Mouse (Mus musculus): ENCODE results near the gene Slc16a5. TPM values are rescaled to one million over a fixed set of nuclear protein-coding genes. Genes with fewer than 3 reads are reported as not detected.

Gene Slc16a5
- total RNA-seq, 4 experiments from 2014 or later = not detected

DNA sequence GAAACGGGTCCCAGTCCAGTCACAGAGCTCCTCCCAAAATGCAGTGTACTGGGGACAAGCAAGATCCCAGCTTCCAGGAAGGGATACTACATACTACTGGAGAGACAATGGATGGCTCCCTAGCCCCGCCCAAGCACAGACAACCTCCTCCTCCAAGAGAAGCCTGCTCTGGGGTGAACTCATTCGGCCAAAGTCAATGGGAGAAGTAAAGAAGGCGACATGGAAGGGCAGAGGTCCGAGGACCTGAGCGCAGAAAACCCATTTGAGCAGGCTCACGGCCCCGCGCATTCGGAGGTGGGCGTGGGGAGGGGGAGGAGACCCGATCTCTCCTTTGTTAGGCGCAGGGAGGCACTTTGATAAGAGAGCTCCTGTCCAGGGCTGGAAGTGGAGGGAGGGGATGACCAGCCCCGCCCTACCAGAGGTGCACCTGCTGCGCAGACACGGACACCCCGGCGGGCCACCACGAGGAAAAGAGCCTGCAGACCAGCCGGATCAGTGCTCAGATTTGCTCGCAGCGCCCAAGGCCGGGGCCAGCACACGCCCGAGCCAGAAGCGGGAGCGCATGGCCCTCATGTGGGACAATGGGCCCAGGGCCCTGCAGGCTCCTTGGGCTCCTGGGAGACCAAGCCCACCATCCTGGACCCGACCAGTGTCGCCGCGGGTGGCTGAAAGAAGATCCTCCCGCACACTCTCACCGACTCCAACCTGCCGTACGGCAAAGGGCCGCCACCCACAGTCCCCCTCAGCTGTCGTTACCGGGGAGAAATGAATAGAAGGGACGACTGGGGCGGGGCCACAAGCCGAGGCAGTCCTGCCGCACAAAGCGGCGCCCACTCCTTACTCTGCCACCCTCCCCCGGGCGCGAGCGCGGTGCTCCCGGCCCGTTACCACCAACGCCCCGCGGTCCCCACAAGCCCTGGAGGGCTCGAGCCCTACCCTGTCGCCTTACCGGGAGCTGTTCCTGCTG, 51.3 kb downstream of the Slc16a5 start:
- DNase-seq (ENCODE audit: low spot score) = peak; percentile 40

GRCm38 (mm10) chr11:115514238-115514663, 52.0 kb downstream of the Slc16a5 start, which contains the start of gene Jpt1:
TSS of gene Jpt1 (minus strand) at chr11:115514387.
- peak; percentile 100 for DNase-seq (ENCODE audit: low spot score)

GRCm38 (mm10) chr11:115515021-115515420, 52.7 kb downstream of the Slc16a5 start:
- no peak for DNase-seq (ENCODE audit: low spot score)

DNA sequence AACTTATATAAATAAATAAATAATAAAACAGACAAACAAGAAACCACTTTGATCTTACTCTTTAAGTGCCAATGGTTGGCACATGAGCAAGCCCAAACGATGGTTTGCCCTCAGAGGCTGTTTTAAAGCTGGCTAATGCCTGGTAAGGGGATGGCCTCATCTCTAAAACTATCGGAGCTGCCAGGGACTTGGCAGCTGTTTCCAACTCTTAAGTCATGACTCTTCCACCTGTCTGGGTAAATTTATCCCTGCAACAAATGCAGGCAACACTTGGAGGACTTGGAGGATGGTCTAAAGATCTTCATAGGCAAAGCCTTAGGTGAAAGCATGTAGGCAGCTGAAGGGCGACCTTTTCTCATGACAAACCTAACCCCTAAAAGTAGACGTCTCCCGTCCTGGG, 54.7 kb downstream of the Slc16a5 start:
- no peak for DNase-seq (ENCODE audit: low spot score)

GRCm38 (mm10) chr11:115518693-115519092, 56.4 kb downstream of the Slc16a5 start:
- no peak for DNase-seq (ENCODE audit: low spot score)

DNA sequence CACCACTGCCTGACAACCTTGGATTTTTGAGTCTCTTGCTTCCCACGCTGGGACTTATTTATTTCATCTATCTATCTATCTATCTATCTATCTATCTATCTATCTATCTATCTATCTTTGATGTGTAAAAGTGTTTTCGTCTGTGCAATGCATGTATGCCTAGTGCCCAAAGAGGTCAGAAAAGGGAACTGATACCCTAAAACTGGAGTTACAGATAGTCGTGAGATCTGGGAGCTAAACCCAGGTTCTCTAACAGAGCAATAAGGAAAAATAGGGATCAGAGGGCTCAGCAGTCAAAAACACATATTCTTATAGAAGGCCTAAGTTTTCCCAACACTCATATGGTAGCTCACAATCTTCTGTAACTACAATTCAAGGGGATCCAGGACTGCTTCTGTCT, 57.3 kb downstream of the Slc16a5 start:
- no peak for DNase-seq (ENCODE audit: low spot score)

GRCm38 (mm10) chr11:115520218-115520617, 57.9 kb downstream of the Slc16a5 start:
- no peak for DNase-seq (ENCODE audit: low spot score)

DNA sequence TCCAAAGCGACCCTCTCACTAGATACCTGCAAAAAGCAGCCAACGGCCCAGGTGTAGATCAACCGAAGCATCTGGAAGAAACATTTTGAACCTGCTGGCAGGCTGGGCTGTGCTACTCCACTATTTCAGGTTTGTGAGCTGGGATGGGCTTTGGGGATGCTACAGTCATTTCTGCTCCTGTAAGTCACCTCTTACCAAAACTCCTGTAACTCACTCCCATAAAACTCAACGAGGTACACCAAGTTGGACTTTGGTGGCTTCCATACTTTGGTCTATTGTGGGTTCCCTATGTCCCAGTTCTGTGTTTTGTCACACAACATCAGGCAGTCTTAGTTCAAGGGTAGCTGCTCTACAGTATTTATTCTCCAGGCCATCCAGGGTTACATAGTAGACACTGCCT, 58.8 kb downstream of the Slc16a5 start:
- no peak for DNase-seq (ENCODE audit: low spot score)

- DNase-seq (ENCODE audit: low spot score) = no peak
These were observed 60.0 kb downstream of the Slc16a5 start for GRCm38 (mm10) chr11:115522238-115522637.

DNA sequence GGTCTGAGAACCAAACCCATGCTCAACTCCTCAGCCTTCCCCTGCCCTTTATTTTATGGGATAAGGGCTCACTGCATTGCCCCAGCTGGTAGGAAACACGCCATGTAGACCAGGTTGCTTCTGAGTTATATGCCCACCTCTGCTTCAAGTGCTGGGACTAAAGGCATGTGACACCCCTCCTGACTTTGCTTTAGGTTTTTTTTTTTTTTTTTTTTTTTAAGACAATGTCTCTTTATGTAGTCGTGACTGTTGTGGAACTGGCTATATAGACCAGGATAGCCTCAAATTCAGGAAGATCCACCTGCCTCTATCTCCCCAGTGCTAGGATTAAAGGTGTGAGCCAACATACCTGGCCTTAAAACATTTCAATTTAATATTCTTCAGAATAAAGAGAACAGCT, 60.4 kb downstream of the Slc16a5 start:
- no peak for DNase-seq (ENCODE audit: low spot score)

Small RNA genes lying within 50 kb of the gene (microRNA-seq; reads per million reads assigned to microRNA genes)
- not detected for gene Mir3968

Other genes starting within 250 kb of the Slc16a5 start
- gene Grin2c, start 195.2 kb upstream of the Slc16a5 start, total RNA-seq (2022) = under 1 TPM; 0.09 to 0.65 (median 0.23) TPM
- gene Fdxr, start 185.4 kb upstream of the Slc16a5 start, total RNA-seq (2022) = 1 to 10 TPM; 9.1 to 10.0 (median 9.6) TPM
- 1 to 10 TPM; 2.0 to 3.5 (median 2.3) TPM for gene Fads6, start 164.8 kb upstream of the Slc16a5 start, total RNA-seq (2022)
- gene Otop2, start 155.3 kb upstream of the Slc16a5 start, total RNA-seq (2022) = not detected
- gene Ush1g, start 140.4 kb upstream of the Slc16a5 start, total RNA-seq (2022) = under 1 TPM; 0.09 to 0.28 (median 0.25) TPM
- gene Otop3, start 127.7 kb upstream of the Slc16a5 start, total RNA-seq (2022) = not detected
- 1 to 10 TPM; 3.4 to 4.3 (median 4.1) TPM for gene Hid1, start 94.7 kb upstream of the Slc16a5 start, total RNA-seq (2022)
- 1 to 10 TPM; 4.1 to 5.3 (median 4.8) TPM for gene Cdr2l, start 80.6 kb upstream of the Slc16a5 start, total RNA-seq (2022)
- gene Mrpl58, start 58.7 kb upstream of the Slc16a5 start, total RNA-seq (2022) = 100 to 1,000 TPM; 139 to 160 (median 146) TPM
- gene Atp5h, start 42.5 kb upstream of the Slc16a5 start, total RNA-seq (2022) = 1,000 to 10,000 TPM; 2,233 to 2,384 (median 2,275) TPM
- 10 to 100 TPM; 29.3 to 34.0 (median 29.7) TPM for gene Kctd2, start 42.3 kb upstream of the Slc16a5 start, total RNA-seq (2022)
- under 1 TPM in 1 of 4 experiments, not detected in 3; 0.16 TPM for gene Trim80, start 21.9 kb upstream of the Slc16a5 start, total RNA-seq (2022)
- gene Armc7, start 13.2 kb downstream of the Slc16a5 start, total RNA-seq (2022) = 1 to 10 TPM; 1.2 to 2.2 (median 1.9) TPM
- 10 to 100 TPM in 2 of 4 experiments, 1 to 10 TPM in 2; 8.7 to 14.9 (median 10.1) TPM for gene Nt5c, start 29.4 kb downstream of the Slc16a5 start, total RNA-seq (2022)
- gene Jpt1, start 51.9 kb downstream of the Slc16a5 start, total RNA-seq (2022) = 100 to 1,000 TPM; 114 to 126 (median 121) TPM
- gene Sumo2, start 73.8 kb downstream of the Slc16a5 start, total RNA-seq (2022) = 100 to 1,000 TPM; 166 to 179 (median 176) TPM
- gene Nup85, start 102.0 kb downstream of the Slc16a5 start, total RNA-seq (2022) = 10 to 100 TPM; 15.7 to 24.4 (median 19.2) TPM
- 100 to 1,000 TPM in 1 of 4 experiments, 10 to 100 TPM in 3; 80.5 to 101 (median 85.0) TPM for gene Mrps7, start 141.5 kb downstream of the Slc16a5 start, total RNA-seq (2022)
- 10 to 100 TPM; 13.0 to 19.0 (median 15.8) TPM for gene Gga3, start 141.6 kb downstream of the Slc16a5 start, total RNA-seq (2022)
- 10 to 100 TPM; 40.8 to 52.0 (median 45.0) TPM for gene Mif4gd, start 150.5 kb downstream of the Slc16a5 start, total RNA-seq (2022)
- 10 to 100 TPM; 31.4 to 40.9 (median 34.9) TPM for gene Slc25a19, start 165.8 kb downstream of the Slc16a5 start, total RNA-seq (2022)
- 100 to 1,000 TPM in 3 of 4 experiments, 10 to 100 TPM in 1; 93.7 to 126 (median 111) TPM for gene Grb2, start 246.1 kb downstream of the Slc16a5 start, total RNA-seq (2022)